Mouse (Mus musculus) C2C12 (cell line): Measurements from ENCODE around the gene Gatb. TPM values are rescaled to one million over a fixed set of nuclear protein-coding genes. Genes with fewer than 3 reads are reported as not detected.

Experiments
- H3K27me3 ChIP-seq: one replicate; pipeline ENCODE4 v1.6.1; 2011; ENCODE audit not compliant: control insufficient read depth, insufficient read depth, insufficient read length
- H3K36me3 ChIP-seq: one replicate; pipeline ENCODE4 v1.6.1; 2011; ENCODE audit not compliant: control insufficient read depth, insufficient read depth
- H3K4me3 ChIP-seq: one replicate; pipeline ENCODE4 v1.5.1; 2011; ENCODE audit warnings: mild to moderate bottlenecking, control low read depth; ENCODE audit not compliant: poor library complexity, insufficient read depth, severe bottlenecking
- H3K79me2 ChIP-seq: one replicate; pipeline ENCODE4 v1.6.1; 2011; ENCODE audit not compliant: control insufficient read depth, insufficient read depth
- H3K79me3 ChIP-seq: one replicate; pipeline ENCODE4 v1.6.1; 2011; ENCODE audit warnings: low read depth, control low read depth
- H3ac ChIP-seq: one replicate; pipeline ENCODE3; 2011; ENCODE audit warnings: low read depth; ENCODE audit not compliant: control insufficient read depth, insufficient read length
- CEBPB ChIP-seq: IDR thresholded peaks from one replicate; pipeline ENCODE4 v1.6.1; 2011; ENCODE audit warnings: low read depth, mild to moderate bottlenecking, control low read depth, moderate library complexity
- CTCF ChIP-seq: IDR thresholded peaks from one replicate; pipeline ENCODE4 v1.5.1; 2011; ENCODE audit not compliant: control insufficient read depth, insufficient read depth, insufficient read length
- FOSL1 ChIP-seq: IDR thresholded peaks from one replicate; pipeline ENCODE4 v1.8.0; 2011; ENCODE audit warnings: mild to moderate bottlenecking, low read length; ENCODE audit not compliant: poor library complexity, insufficient read depth, severe bottlenecking
- MAX ChIP-seq: IDR thresholded peaks from one replicate; pipeline ENCODE4 v1.6.1; 2011; ENCODE audit warnings: mild to moderate bottlenecking, control low read depth
- MYOD1 ChIP-seq: IDR thresholded peaks from one replicate; pipeline ENCODE4 v1.6.1; 2011; ENCODE audit warnings: low read depth; ENCODE audit not compliant: control insufficient read depth, insufficient read length
- MYOG ChIP-seq: IDR thresholded peaks from one replicate; pipeline ENCODE4 v1.6.1; 2011; ENCODE audit not compliant: control insufficient read depth, insufficient read length; ENCODE audit errors: extremely low read depth
- USF1 ChIP-seq: IDR thresholded peaks from one replicate; pipeline ENCODE4 v1.6.1; 2011; ENCODE audit warnings: low read depth, mild to moderate bottlenecking, control low read depth, moderate library complexity
- polyA plus RNA-seq: library from polyadenylated mRNA; unstranded; fragments of >200 nt; fragmentation: generic; extraction: Trizol; gene quantifications from one replicate; pipeline ENCODE4 v1.2.1, GENCODE M21; 2012; ENCODE audit warnings: missing spikeins

Gene Gatb
- polyA plus RNA-seq, 1 experiment: 12.2 TPM

DNA sequence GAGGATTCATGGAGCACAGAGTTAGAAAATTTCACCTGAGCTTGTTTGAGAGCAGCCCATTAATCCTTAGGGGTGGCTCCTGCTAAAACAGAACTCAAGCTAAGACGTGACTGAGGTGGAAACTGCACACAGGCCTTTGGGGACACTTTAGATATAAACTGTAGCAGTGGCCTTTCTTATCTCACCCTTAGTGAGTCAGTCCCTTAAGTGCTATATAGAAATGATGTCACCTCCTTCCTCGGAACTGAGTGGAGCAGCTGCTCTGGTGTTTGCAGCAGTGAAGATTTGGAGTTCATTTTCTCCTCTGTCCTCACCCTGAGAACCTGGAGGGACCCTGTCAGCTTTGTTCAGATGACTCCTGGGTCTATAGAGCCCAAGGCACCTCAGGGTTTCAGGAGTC lies 14.8 kb downstream of the Gatb start:
- Histone ChIP-seq H3K79me3 (no peaks in the 10 kb centered on the region), H3ac (no peak overlapping the region), H3K27me3 (no peaks in the 10 kb centered on the region), H3K36me3 (no peaks in the 10 kb centered on the region), H3K4me3 (no peak overlapping the region), H3K79me2 (no peaks in the 10 kb centered on the region)
- TF ChIP-seq FOSL1: no peak
- TF ChIP-seq MYOG: no peak
- no peak for TF ChIP-seq CTCF
- peak; percentile 90 for TF ChIP-seq MYOD1
- no peak for TF ChIP-seq MAX
- no peak for TF ChIP-seq USF1
- no peak for TF ChIP-seq CEBPB

DNA sequence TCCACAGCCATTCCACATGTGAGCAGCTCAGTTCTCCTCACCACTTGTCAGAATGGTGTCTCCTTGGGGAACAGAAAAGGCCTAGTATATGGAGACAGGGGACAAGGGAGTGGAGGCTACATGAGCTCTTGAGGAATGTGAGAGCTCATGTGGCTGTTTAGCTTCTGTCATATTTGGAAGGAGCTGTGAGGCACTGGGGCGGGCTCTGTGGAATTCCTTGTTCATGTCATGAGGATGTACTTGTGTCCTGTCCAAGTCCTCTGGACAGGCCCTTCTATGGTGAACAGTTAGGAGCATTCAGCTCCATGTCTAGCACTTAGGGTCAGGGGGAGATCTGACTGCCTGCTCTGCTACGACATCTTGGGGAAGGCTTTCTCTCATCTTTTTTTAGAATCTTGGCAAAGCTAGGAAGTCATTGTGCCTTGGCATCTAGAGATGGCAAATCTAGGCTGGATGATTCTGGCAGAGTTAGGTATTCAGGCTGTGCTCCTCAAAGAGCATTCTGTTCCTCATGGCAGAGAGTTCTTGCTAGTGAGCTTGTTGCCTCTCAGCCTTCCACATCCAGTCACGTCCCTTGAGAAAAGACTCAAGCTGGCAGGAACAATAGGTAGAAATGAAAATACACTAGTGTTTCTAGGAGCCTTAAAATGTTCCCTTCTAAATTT lies 16.3 kb downstream of the Gatb start:
- H3K36me3 ChIP-seq: no peaks in the 10 kb centered on the region
- no peaks in the 10 kb centered on the region for H3K79me2 ChIP-seq
- H3ac ChIP-seq: no peak overlapping the region
- no peaks in the 10 kb centered on the region for H3K27me3 ChIP-seq
- no peaks in the 10 kb centered on the region for H3K79me3 ChIP-seq
- TF ChIP-seq USF1 (no peak), CTCF (no peak), MYOD1 (no peak), MYOG (no peak), CEBPB (no peak), MAX (no peak), FOSL1 (no peak)
- no peak overlapping the region for H3K4me3 ChIP-seq

DNA sequence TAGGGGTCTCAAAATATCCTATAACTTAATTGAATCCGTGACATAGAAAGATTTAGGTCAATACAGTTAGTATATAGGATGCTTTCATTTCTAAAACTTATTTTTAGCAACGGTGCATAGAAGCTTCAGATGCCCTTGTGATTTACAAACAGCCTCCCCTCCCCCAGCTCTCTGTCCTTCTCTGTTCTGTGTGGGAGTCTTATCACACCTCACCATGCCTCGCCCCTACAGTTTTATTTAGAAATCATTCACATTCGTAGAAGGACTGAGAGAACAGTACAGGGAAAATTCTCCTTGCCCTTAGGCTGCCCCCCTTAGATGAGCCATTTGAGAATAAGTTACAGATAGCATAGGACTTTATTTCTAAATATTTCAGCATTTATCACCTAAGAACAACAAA lies 18.1 kb downstream of the Gatb start:
- Histone ChIP-seq H3K36me3 (no peaks in the 10 kb centered on the region), H3K27me3 (no peaks in the 10 kb centered on the region), H3ac (no peak overlapping the region), H3K79me3 (no peaks in the 10 kb centered on the region), H3K79me2 (no peaks in the 10 kb centered on the region), H3K4me3 (no peak overlapping the region)
- TF ChIP-seq MAX (no peak), USF1 (no peak), CEBPB (no peak), MYOG (no peak), MYOD1 (no peak), CTCF (no peak), FOSL1 (no peak)

DNA sequence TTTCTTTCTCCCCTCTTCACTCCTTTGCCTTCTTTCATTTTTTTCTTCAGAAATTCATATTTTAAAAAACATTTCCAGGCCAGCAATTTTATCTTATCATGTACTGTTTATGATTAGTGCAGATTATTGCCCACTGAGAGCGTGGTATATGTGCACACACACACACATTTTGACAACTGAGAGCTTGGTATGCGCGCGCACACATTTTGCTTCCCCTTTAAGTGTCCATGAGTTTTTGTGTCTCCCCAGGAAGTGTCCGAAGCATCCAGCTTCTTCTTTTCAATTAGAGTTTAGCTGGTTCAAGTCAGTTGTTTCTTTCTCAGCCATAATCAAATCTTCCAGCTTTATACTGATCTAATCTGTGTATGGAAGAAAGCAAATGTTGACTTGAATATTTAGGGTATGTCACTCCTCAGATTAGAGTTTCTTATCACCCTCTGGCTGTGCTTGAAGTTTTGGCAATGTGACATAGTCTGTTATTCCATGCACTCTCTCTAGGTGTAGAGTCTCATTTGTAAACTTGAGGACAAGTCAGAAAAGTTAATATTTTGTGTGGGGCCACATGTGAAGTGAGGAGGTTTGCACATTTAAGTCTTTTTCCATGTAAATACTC lies 18.8 kb downstream of the Gatb start:
- Histone ChIP-seq H3K79me3 (no peaks in the 10 kb centered on the region), H3K79me2 (no peaks in the 10 kb centered on the region), H3K36me3 (no peaks in the 10 kb centered on the region), H3K4me3 (no peak overlapping the region), H3K27me3 (no peaks in the 10 kb centered on the region), H3ac (no peak overlapping the region)
- TF ChIP-seq MYOG (no peak), MYOD1 (no peak), FOSL1 (no peak), MAX (no peak), USF1 (no peak), CEBPB (no peak), CTCF (no peak)

DNA sequence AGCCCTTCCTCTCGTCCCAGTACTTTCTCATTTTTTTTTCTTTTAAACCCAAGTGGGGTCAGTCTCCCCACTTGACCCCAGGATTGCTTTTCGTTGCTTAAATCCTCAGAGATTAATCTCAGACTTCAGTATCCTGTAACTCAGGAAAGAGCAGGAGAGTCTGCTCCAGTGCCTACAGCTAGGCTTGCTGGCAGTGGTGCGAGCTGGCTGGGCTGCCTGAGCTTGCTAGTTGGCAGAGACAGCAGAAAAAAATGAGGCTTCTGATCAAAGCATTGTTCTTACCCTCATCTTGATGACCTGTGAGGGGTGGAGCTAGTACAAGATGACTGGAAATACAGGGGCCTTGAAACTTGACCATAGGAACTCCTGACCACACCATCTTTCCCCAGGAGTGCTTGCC lies 20.5 kb downstream of the Gatb start:
- H3K79me3 ChIP-seq: no peaks in the 10 kb centered on the region
- no peaks in the 10 kb centered on the region for H3K27me3 ChIP-seq
- no peaks in the 10 kb centered on the region for H3K79me2 ChIP-seq
- H3K4me3 ChIP-seq: no peak overlapping the region
- H3K36me3 ChIP-seq: no peaks in the 10 kb centered on the region
- TF ChIP-seq FOSL1 (no peak), USF1 (no peak), MYOG (no peak), MAX (no peak), MYOD1 (no peak), CEBPB (no peak), CTCF (no peak)
- no peak overlapping the region for H3ac ChIP-seq

DNA sequence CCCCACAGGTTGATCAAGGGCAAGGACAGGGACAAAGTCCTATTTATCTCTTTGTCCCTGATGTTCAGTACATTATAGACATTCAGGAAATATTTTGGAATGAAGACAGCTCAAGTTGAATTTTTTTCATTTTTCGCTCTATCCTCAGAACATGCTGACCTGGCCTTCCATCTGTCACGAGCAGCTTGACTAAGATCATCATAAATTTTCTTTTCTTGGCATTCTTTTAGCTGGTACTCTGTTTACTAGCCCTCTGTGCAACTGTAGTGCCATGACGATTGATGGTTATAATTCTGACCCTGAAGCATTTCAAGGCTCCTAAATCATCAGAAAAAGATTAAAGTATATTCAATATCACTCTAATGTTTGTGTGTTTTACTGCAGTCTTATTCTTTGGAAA lies 25.6 kb downstream of the Gatb start:
- no peaks in the 10 kb centered on the region for H3K36me3 ChIP-seq
- no peak overlapping the region for H3K4me3 ChIP-seq
- no peak overlapping the region for H3ac ChIP-seq
- H3K27me3 ChIP-seq: no peaks in the 10 kb centered on the region
- no peaks in the 10 kb centered on the region for H3K79me3 ChIP-seq
- no peaks in the 10 kb centered on the region for H3K79me2 ChIP-seq
- no peak for TF ChIP-seq MAX
- TF ChIP-seq MYOG: no peak
- TF ChIP-seq CEBPB: no peak
- no peak for TF ChIP-seq CTCF
- TF ChIP-seq USF1: no peak
- TF ChIP-seq MYOD1: no peak
- no peak for TF ChIP-seq FOSL1
